In the genomic region with DNA sequence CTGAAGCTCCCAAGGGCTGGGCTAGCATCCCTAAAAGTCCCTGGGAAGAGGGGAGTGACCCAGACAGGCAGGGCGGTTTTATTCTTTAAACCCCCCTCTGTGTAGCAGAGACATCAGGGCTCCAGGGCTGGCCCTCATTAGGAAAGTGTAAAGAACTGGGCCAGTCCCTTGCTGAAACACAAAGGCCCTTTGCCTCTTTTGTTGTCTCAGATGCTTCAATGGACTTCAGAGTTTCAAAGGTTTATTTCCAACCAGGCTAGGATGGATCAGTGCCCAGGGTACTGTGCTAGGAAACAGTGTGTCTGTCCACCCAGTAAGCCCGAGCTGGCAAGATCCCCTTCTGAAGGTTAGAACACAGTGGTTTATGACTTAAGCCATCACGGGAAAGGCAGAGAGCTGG, we compare ENCODE assay signal across 9 mouse cellular contexts. TPM values are rescaled to one million over a fixed set of nuclear protein-coding genes. Genes with fewer than 3 reads are reported as not detected.
DNase-seq lines count a peak whose midpoint lies in the region; ATAC-seq and TF ChIP-seq lines count a peak whose summit lies in the region.
"Had no signal": no experiment of that assay in that cellular context is flagged by ENCODE, and none has a peak within 500 bp of the region (broad histone marks: within the 10 kb centered on the region; RNA-seq: fewer than 3 reads in every experiment).

No protein-coding gene starts in this region.

- no peak overlapping the region for H3K4me3 ChIP-seq in embryonic facial prominence, embryonic 11.5 days (ENCODE audit: low read depth, low read length)
- H3K4me3 ChIP-seq in neural tube, embryonic 13.5 days: no peak overlapping the region
- no peak overlapping the region for H3K4me3 ChIP-seq in gastrocnemius, adult 2 months

- DNase-seq in cerebellum, adult 9-11 months: peak; percentile 16
- peak; percentile 28 for DNase-seq in embryonic facial prominence, embryonic 11.5 days (ENCODE audit: low spot score)
- peak; percentile 6 to 57 for DNase-seq in layer of hippocampus, adult 18-20 months (ENCODE audit: low spot score in 2 of 2)
- no peak for DNase-seq in ovary, adult 18-20 months (ENCODE audit: low spot score)
- no peak for DNase-seq in gastrocnemius, adult 2 months
- no peak for DNase-seq in spleen, postnatal 14 days (ENCODE audit: low spot score in 2 of 2)

- no peak for TF ChIP-seq CTCF in gastrocnemius, adult 2 months (IDR thresholded peaks at IDR 0.05)

- H3K4me2 ChIP-seq in embryonic facial prominence, embryonic 11.5 days (ENCODE audit: low read depth, low read length): no peak overlapping the region
- no peak overlapping the region for H3K4me2 ChIP-seq in neural tube, embryonic 13.5 days

- no peaks in the 10 kb centered on the region for H3K4me1 ChIP-seq in embryonic facial prominence, embryonic 11.5 days (ENCODE audit: control insufficient read depth, insufficient read depth, low read length)
- H3K4me1 ChIP-seq in neural tube, embryonic 13.5 days (replicated peaks): peaks cover 13% of the 10 kb centered on the region

- no peaks in the 10 kb centered on the region for H3K27me3 ChIP-seq in embryonic facial prominence, embryonic 11.5 days (ENCODE audit: control insufficient read depth, insufficient read depth, low read length)
- no peaks in the 10 kb centered on the region for H3K27me3 ChIP-seq in neural tube, embryonic 13.5 days

- no peak for ATAC-seq in cerebellum, adult (ENCODE audit: insufficient number of reproducible peaks, low FRiP score, low TSS enrichment)
- ATAC-seq in embryonic facial prominence, embryonic 11.5 days (replicated peaks; ENCODE audit: insufficient number of reproducible peaks, low FRiP score, low TSS enrichment, low read depth): no peak
- ATAC-seq in neural tube, embryonic 13.5 days (ENCODE audit: low read depth): peak; percentile 94
- ATAC-seq: activated CD4-positive, CD25-positive, alpha-beta regulatory T cell, adult 4 months had no signal

- intact Hi-C loops in gastrocnemius, adult 2 months (cut with DNase I): no loop called here

- no peak overlapping the region for H3K27ac ChIP-seq in embryonic facial prominence, embryonic 11.5 days (replicated peaks; ENCODE audit: low read depth, low read length)
- peak overlapping the region; percentile 78 for H3K27ac ChIP-seq in neural tube, embryonic 13.5 days (replicated peaks)
- no peak overlapping the region for H3K27ac ChIP-seq in gastrocnemius, adult 2 months

- 22% methylated on average over 3 of the region's 3 CpGs for WGBS in embryonic facial prominence, embryonic 11.5 days
- WGBS in neural tube, embryonic 13.5 days: 2% methylated on average over 3 of the region's 3 CpGs

- no peaks in the 10 kb centered on the region for H3K9me3 ChIP-seq in embryonic facial prominence, embryonic 11.5 days (replicated peaks; ENCODE audit: control insufficient read depth, low read length)
- no peaks in the 10 kb centered on the region for H3K9me3 ChIP-seq in neural tube, embryonic 13.5 days

- H3K36me3 ChIP-seq in embryonic facial prominence, embryonic 11.5 days (replicated peaks; ENCODE audit: control insufficient read depth, insufficient read depth, low read depth, low read length): no peaks in the 10 kb centered on the region
- no peaks in the 10 kb centered on the region for H3K36me3 ChIP-seq in neural tube, embryonic 13.5 days

- H3K9ac ChIP-seq in embryonic facial prominence, embryonic 11.5 days (replicated peaks; ENCODE audit: low read length): no peak overlapping the region
- H3K9ac ChIP-seq in neural tube, embryonic 13.5 days: no peak overlapping the region

RNA-seq across cellular contexts. Expression of a gene that starts 30.7 kb away (rescaled TPM):
- 10.0 and 15.8 TPM in 2 replicates for polyA plus RNA-seq in embryonic facial prominence, embryonic 11.5 days (2014; fragmentation: Nextera tagmentation; extraction: Ambion mirVana)
- total RNA-seq in layer of hippocampus, adult 18-20 months (2021): 100 to 1,000 TPM; 177 to 195 TPM
- 265 and 276 TPM in 2 replicates for polyA plus RNA-seq in neural tube, embryonic 13.5 days (2015; fragmentation: Nextera tagmentation; extraction: Ambion mirVana)
- total RNA-seq in gastrocnemius, adult 2 months (2021): not detected
- polyA plus RNA-seq: activated CD4-positive, CD25-positive, alpha-beta regulatory T cell, adult 4 months had no signal

Comparison
In these comparisons a context has a peak if more than half of its experiments do, and no peak if none do; other contexts are left out.
1. DNase-seq: peak in cerebellum, adult 9-11 months (single experiment), embryonic facial prominence, embryonic 11.5 days (single experiment) and layer of hippocampus, adult 18-20 months (2 of 2); none in ovary, adult 18-20 months (single experiment), gastrocnemius, adult 2 months (single experiment) and spleen, postnatal 14 days (0 of 2).
2. RNA of a gene that starts 30.7 kb away (total RNA-seq): 177 to 195 TPM in layer of hippocampus, adult 18-20 months; not detected in gastrocnemius, adult 2 months; every median in the first group is over 100 times any median in the second.